Mouse (Mus musculus) kidney, embryonic 15.5 days (tissue): ENCODE results near the gene Mbip. TPM values are rescaled to one million over a fixed set of nuclear protein-coding genes. Genes with fewer than 3 reads are reported as not detected.

Experiments
- ATAC-seq: fragments of 200-750 bp; cut with Nextera tagmentation; replicated peaks from 2 replicates; pipeline ENCODE4 v1.8.0; 2017; ENCODE audit warnings: moderate TSS enrichment; ENCODE audit not compliant: low FRiP score
- H3K27ac ChIP-seq: fragments of 300-500 bp; sonication (generic); 2 replicates; pipeline ENCODE4 v1.5.1; 2015; ENCODE audit warnings: mild to moderate bottlenecking, inconsistent platforms
- H3K27me3 ChIP-seq: fragments of 300-500 bp; sonication (generic); 2 replicates; pipeline ENCODE4 v1.6.1; 2015; ENCODE audit warnings: inconsistent platforms
- H3K36me3 ChIP-seq: fragments of 300-500 bp; sonication (generic); 2 replicates; pipeline ENCODE4 v1.6.1; 2015; ENCODE audit warnings: inconsistent platforms
- H3K4me1 ChIP-seq: fragments of 300-500 bp; sonication (generic); 2 replicates; pipeline ENCODE4 v1.6.1; 2015; ENCODE audit warnings: inconsistent platforms
- H3K4me2 ChIP-seq: fragments of 300-500 bp; sonication (generic); 2 replicates; pipeline ENCODE4 v1.6.1; 2015; ENCODE audit warnings: moderate library complexity, mild to moderate bottlenecking, inconsistent platforms
- H3K4me3 ChIP-seq: fragments of 300-500 bp; sonication (generic); replicated peaks from 2 replicates; pipeline ENCODE4 v1.5.1; 2015; ENCODE audit warnings: mild to moderate bottlenecking, inconsistent platforms
- H3K9ac ChIP-seq: fragments of 300-500 bp; sonication (generic); 2 replicates; pipeline ENCODE4 v1.6.1; 2015; ENCODE audit warnings: mild to moderate bottlenecking, inconsistent platforms
- H3K9me3 ChIP-seq: fragments of 300-500 bp; sonication (generic); replicated peaks from 2 replicates; pipeline ENCODE4 v1.6.1; 2016; ENCODE audit warnings: inconsistent platforms
- WGBS: fragments of 180-500 bp; shearing (Covaris S2); methylation state at CpG from one replicate; pipeline ENCODE4 v1.1.7; 2015; ENCODE audit warnings: mixed read lengths; 5-methylcytosine and 5-hydroxymethylcytosine counted together
- polyA plus RNA-seq: library from polyadenylated mRNA; unstranded; fragments of >200 nt; fragmentation: Nextera tagmentation; extraction: Ambion mirVana; gene quantifications from 2 replicates; pipeline ENCODE4 v1.2.1, GENCODE M21; 2015

Mbip gene
- polyA plus RNA-seq, 1 experiment from 2014 or later: 35.2 TPM

GRCm38 (mm10) chr12:56284210-56284609, 61.5 kb downstream of the Mbip start:
- 77% methylated on average over 2 of the region's 2 CpGs for WGBS
- Histone ChIP-seq H3K4me2 (no peak overlapping the region), H3K4me1 (no peaks in the 10 kb centered on the region), H3K4me3 (no peak overlapping the region), H3K27ac (no peak overlapping the region), H3K36me3 (no peaks in the 10 kb centered on the region), H3K9ac (no peak overlapping the region), H3K9me3 (no peaks in the 10 kb centered on the region), H3K27me3 (no peaks in the 10 kb centered on the region)
- no peak for ATAC-seq

- no peak overlapping the region for H3K4me3 ChIP-seq
- no peak overlapping the region for H3K4me2 ChIP-seq
- no peaks in the 10 kb centered on the region for H3K4me1 ChIP-seq
- no peaks in the 10 kb centered on the region for H3K27me3 ChIP-seq
- 87% methylated on average over 3 of the region's 3 CpGs for WGBS
- no peaks in the 10 kb centered on the region for H3K36me3 ChIP-seq
- no peak overlapping the region for H3K27ac ChIP-seq
- no peak overlapping the region for H3K9ac ChIP-seq
- no peak for ATAC-seq
- H3K9me3 ChIP-seq: no peaks in the 10 kb centered on the region
These were observed 64.0 kb downstream of the Mbip start for GRCm38 (mm10) chr12:56281649-56282048.

Other genes starting within 250 kb of the Mbip start
- not detected in 2 replicates for gene Nkx2-1, start 191.0 kb upstream of the Mbip start, polyA plus RNA-seq